Mouse (Mus musculus) midbrain, embryonic 16.5 days (tissue): ENCODE results near the gene Cdkn2b. TPM values are rescaled to one million over a fixed set of nuclear protein-coding genes. Genes with fewer than 3 reads are reported as not detected.
A peak's percentile ranks its signal among the peaks of the same experiment; 100 is the strongest.

Experiments used
- ATAC-seq: fragments of 200-750 bp; cut with Nextera tagmentation; 2 replicates; pipeline ENCODE4 v1.8.0; 2017; ENCODE audit warnings: moderate TSS enrichment
- H3K27ac ChIP-seq: fragments of 300-500 bp; sonication (generic); 2 replicates; pipeline ENCODE4 v1.5.1; 2014; ENCODE audit warnings: mild to moderate bottlenecking, low read length, mixed read lengths
- H3K27me3 ChIP-seq: fragments of 300-500 bp; sonication (generic); 2 replicates; pipeline ENCODE4 v1.6.1; 2014; ENCODE audit warnings: low read depth, low read length, mixed read lengths; ENCODE audit not compliant: control insufficient read depth, insufficient read depth
- H3K36me3 ChIP-seq: fragments of 300-500 bp; sonication (generic); 2 replicates; pipeline ENCODE4 v1.6.1; 2014; ENCODE audit warnings: mild to moderate bottlenecking, low read length, moderate library complexity, mixed read lengths; ENCODE audit not compliant: control insufficient read depth, insufficient read depth
- H3K4me1 ChIP-seq: fragments of 300-500 bp; sonication (generic); 2 replicates; pipeline ENCODE4 v1.6.1; 2014; ENCODE audit warnings: mild to moderate bottlenecking, low read length, mixed read lengths; ENCODE audit not compliant: control insufficient read depth, insufficient read depth
- H3K4me2 ChIP-seq: fragments of 300-500 bp; sonication (generic); 2 replicates; pipeline ENCODE4 v1.6.1; 2014; ENCODE audit warnings: mild to moderate bottlenecking, low read length, mixed read lengths
- H3K4me3 ChIP-seq: fragments of 300-500 bp; sonication (generic); 2 replicates; pipeline ENCODE4 v1.5.1; 2014; ENCODE audit warnings: low read depth, mild to moderate bottlenecking, low read length, moderate library complexity, mixed read lengths
- H3K9ac ChIP-seq: fragments of 300-500 bp; sonication (generic); 2 replicates; pipeline ENCODE4 v1.6.1; 2014; ENCODE audit warnings: low read depth, low read length, mixed read lengths
- H3K9me3 ChIP-seq: fragments of 300-500 bp; sonication (generic); replicated peaks from 2 replicates; pipeline ENCODE4 v1.6.1; 2014; ENCODE audit warnings: mild to moderate bottlenecking, low read length, mixed read lengths; ENCODE audit not compliant: control insufficient read depth, poor library complexity, severe bottlenecking
- WGBS: fragments of 180-500 bp; shearing (Covaris S2); extraction: QIAGEN DNeasy Blood & Tissue Kit; methylation state at CpG from one replicate; pipeline ENCODE4 v1.1.7; 2014; 5-methylcytosine and 5-hydroxymethylcytosine counted together
- polyA plus RNA-seq: library from polyadenylated mRNA; unstranded; fragments of >200 nt; fragmentation: Nextera tagmentation; extraction: Ambion mirVana; gene quantifications from 2 replicates; pipeline ENCODE4 v1.2.1, GENCODE M21; 2015

The Cdkn2b gene
- polyA plus RNA-seq, 1 experiment from 2014 or later: 0.87 TPM

- H3K4me3 ChIP-seq: no peak overlapping the region
- H3K9me3 ChIP-seq: no peaks in the 10 kb centered on the region
- H3K27ac ChIP-seq: no peak overlapping the region
- 18% methylated on average over 13 of the region's 13 CpGs for WGBS
- ATAC-seq: no peak
- H3K9ac ChIP-seq: no peak overlapping the region
- no peak overlapping the region for H3K4me2 ChIP-seq
- H3K27me3 ChIP-seq: peaks cover 46% of the 10 kb centered on the region
- H3K36me3 ChIP-seq: no peaks in the 10 kb centered on the region
- H3K4me1 ChIP-seq: peaks cover 6% of the 10 kb centered on the region; the same call in 1 of the 2 replicates
Measured at GRCm38 (mm10) chr4:89313461-89313860, 2.6 kb upstream of the Cdkn2b start.

DNA sequence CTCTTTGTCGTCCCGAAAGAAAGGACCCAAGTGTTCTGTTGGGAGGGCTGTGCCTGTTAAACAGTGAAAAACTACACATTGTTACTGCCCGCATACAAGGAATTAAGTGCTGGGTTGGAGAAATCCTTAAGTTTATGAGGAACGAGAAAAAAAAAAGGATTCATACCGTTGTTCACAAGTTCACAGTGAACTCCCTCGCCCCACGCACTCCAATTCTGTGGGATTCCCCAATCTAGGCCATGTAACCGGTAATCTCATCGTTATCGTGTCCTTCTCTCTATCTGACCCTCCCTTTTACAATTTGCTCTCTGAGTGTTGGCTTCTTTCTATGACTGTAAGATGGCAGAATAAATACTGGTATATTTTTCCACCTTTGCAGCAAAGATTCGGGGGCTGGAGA lies 843 bp downstream of the Cdkn2b start:
- Histone ChIP-seq H3K9me3 (no peaks in the 10 kb centered on the region; the same call in 1 of the 2 replicates), H3K27me3 (peaks cover 74% of the 10 kb centered on the region), H3K4me1 (peaks cover 6% of the 10 kb centered on the region; the same call in 1 of the 2 replicates), H3K36me3 (no peaks in the 10 kb centered on the region), H3K4me2 (peak overlapping the region; percentile 55; the same call in 1 of the 2 replicates), H3K9ac (no peak overlapping the region), H3K4me3 (no peak overlapping the region), H3K27ac (no peak overlapping the region)
- no peak for ATAC-seq
- 2% methylated on average over 11 of the region's 11 CpGs for WGBS

- no peak overlapping the region for H3K27ac ChIP-seq
- H3K9me3 ChIP-seq: no peaks in the 10 kb centered on the region; the same call in 1 of the 2 replicates
- H3K36me3 ChIP-seq: no peaks in the 10 kb centered on the region
- H3K4me1 ChIP-seq: peaks cover 6% of the 10 kb centered on the region; the same call in 1 of the 2 replicates
- no peak for ATAC-seq
- H3K9ac ChIP-seq: no peak overlapping the region
- H3K4me2 ChIP-seq: no peak overlapping the region
- peaks cover 78% of the 10 kb centered on the region for H3K27me3 ChIP-seq
- 5% methylated on average over 3 of the region's 3 CpGs for WGBS
- H3K4me3 ChIP-seq: no peak overlapping the region
Measured at GRCm38 (mm10) chr4:89308001-89308400, 2.8 kb downstream of the Cdkn2b start.

DNA sequence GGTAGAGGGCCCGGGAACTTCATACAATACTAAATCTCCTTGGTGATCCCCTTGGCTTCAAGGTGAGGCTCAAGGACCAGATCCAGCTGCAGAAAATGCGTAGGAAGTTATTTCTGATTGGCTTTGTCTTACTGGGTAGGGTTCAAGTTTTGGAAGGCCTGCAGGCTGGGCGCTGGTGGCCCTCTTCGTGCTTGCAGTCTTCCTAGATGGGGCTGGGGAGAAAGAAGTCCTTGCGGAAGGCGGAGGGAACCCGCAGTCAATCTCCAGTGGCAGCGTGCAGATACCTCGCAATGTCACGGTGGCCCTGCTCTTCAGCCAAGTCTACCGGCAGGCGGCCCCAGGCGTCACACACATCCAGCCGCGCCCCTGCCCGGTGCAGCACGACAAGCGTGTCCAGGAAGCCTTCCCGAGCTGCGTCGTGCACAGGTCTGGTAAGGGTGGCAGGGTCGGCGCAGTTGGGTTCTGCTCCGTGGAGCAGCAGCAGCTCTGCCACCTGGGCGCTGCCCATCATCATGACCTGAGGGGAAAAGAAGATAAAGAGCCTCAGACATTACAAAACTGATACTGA lies 4.0 kb downstream of the Cdkn2b start:
- peaks cover 6% of the 10 kb centered on the region; the same call in 1 of the 2 replicates for H3K4me1 ChIP-seq
- no peak overlapping the region for H3K27ac ChIP-seq
- peaks cover 78% of the 10 kb centered on the region for H3K27me3 ChIP-seq
- no peak overlapping the region for H3K9ac ChIP-seq
- no peaks in the 10 kb centered on the region; the same call in 1 of the 2 replicates for H3K9me3 ChIP-seq
- 1% methylated on average over 24 of the region's 25 CpGs for WGBS
- no peak for ATAC-seq
- no peak overlapping the region for H3K4me2 ChIP-seq
- no peak overlapping the region for H3K4me3 ChIP-seq
- no peaks in the 10 kb centered on the region for H3K36me3 ChIP-seq

- Histone ChIP-seq H3K36me3 (no peaks in the 10 kb centered on the region), H3K4me1 (peaks cover 3% of the 10 kb centered on the region; the same call in 1 of the 2 replicates), H3K9ac (no peak overlapping the region), H3K4me2 (no peak overlapping the region), H3K4me3 (no peak overlapping the region), H3K27me3 (peaks cover 73% of the 10 kb centered on the region), H3K27ac (no peak overlapping the region), H3K9me3 (no peaks in the 10 kb centered on the region; the same call in 1 of the 2 replicates)
- WGBS: 3% methylated on average over 3 of the region's 3 CpGs
- ATAC-seq: no peak
Measured at GRCm38 (mm10) chr4:89305691-89306090, 5.1 kb downstream of the Cdkn2b start.

DNA sequence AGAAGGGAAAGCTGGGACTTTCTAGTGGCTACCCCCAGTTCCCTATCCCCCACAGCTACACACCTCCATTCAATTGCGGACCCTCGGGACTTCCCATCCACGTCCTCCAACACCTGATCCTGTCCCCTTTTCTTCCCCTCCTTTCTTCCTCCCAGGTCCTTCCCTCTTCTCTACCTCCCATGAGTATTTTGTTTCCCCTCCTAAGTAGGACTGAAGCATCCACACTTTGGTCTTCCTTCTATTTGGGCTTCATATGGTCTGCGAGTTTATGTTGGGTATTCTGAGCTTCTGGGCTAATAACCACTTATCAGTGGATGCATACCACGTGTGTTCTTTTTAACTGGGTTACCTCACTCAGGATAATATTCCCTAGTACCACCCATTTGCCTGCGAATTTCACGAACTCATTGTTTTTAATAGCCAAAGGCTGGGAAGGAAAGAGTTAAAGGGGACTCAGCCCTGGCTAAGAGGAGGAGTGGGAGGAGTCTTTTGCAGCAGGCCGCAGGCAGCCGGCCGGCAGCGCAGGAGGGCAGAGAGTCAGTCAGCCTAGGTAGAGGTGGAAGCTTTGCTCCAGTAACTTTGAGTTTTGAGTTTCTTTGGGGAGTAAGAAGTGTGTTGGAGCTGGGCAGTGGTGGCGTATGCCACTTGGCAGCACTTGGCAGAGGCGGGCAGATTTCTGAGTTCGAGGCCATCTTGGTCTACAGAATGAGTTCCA lies 7.4 kb downstream of the Cdkn2b start:
- H3K4me3 ChIP-seq: no peak overlapping the region
- H3K4me1 ChIP-seq: no peaks in the 10 kb centered on the region
- no peak overlapping the region for H3K27ac ChIP-seq
- no peak overlapping the region for H3K9ac ChIP-seq
- peaks cover 80% of the 10 kb centered on the region for H3K27me3 ChIP-seq
- no peaks in the 10 kb centered on the region for H3K36me3 ChIP-seq
- no peak for ATAC-seq
- under 1% methylated on average over 14 of the region's 14 CpGs for WGBS
- no peaks in the 10 kb centered on the region; the same call in 1 of the 2 replicates for H3K9me3 ChIP-seq
- no peak overlapping the region for H3K4me2 ChIP-seq

DNA sequence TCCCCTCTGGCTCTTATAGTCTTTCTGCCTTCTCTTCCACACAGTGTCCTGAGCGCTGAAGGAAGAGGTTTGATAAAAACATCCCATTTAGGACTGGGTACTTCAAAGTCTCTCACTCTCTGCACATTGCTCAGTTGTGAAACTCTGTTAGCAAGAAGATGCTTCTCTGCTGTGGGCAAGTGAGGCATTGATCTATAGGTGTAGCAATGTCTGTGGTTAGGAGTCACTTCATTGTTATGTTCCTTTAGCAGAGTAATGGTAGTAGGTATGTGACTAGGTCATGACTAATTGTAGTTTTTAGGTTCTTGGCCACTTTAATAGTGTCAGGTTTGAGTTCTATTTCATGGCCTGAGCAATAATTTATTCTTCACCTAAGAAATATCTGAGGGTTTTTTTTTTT lies 8.7 kb downstream of the Cdkn2b start:
- Histone ChIP-seq H3K9me3 (no peaks in the 10 kb centered on the region; the same call in 1 of the 2 replicates), H3K9ac (no peak overlapping the region), H3K4me2 (no peak overlapping the region), H3K27me3 (peaks cover 82% of the 10 kb centered on the region), H3K27ac (no peak overlapping the region), H3K4me1 (no peaks in the 10 kb centered on the region), H3K4me3 (no peak overlapping the region), H3K36me3 (no peaks in the 10 kb centered on the region)
- WGBS: 0% methylated on average over 1 of the region's 1 CpGs
- no peak for ATAC-seq

DNA sequence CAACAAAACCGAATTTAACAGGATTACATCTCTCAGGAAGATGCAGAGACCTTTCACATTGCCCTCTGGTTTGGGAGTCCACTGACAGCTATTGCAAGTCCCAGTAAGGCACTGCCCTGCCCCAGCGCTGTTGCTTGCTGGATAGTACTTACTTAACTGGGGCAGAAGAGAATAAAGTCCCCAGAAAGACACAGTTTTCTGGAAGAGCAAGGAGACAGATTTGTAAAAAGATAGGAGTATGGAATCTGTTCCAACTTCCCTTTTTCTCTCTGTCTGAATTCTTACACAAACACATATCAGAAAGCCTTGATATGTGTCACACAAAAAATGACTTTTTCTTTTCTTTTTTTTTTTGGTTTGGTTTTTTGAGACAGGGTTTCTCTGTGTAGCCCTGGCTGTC lies 11.1 kb downstream of the Cdkn2b start:
- Histone ChIP-seq H3K9ac (no peak overlapping the region), H3K4me3 (no peak overlapping the region), H3K27ac (no peak overlapping the region), H3K4me2 (no peak overlapping the region), H3K36me3 (no peaks in the 10 kb centered on the region), H3K27me3 (peaks cover 83% of the 10 kb centered on the region), H3K4me1 (peaks cover 6% of the 10 kb centered on the region), H3K9me3 (no peaks in the 10 kb centered on the region)
- 1% methylated on average over 2 of the region's 2 CpGs for WGBS
- ATAC-seq: no peak
